Mouse (Mus musculus): ENCODE results near the gene Rasgef1c.

GRCm38 (mm10) chr11:49872779-49873178 lies 28.9 kb upstream of the Rasgef1c start:
- TF ChIP-seq GATA1 (IDR thresholded peaks at IDR 0.05; ENCODE audit: low read length) (peak; percentile 32; the same call in 1 of the 2 replicates), TAL1 (IDR thresholded peaks at IDR 0.05; ENCODE audit: low read length) (peak; percentile 51; the same call in 2 of the 3 replicates)

All from erythroblast, embryonic 14.5 days (primary cell).